Mouse (Mus musculus) common myeloid progenitor, adult 5-6 weeks (primary cell): ENCODE measurements around the gene Hnrnpu. TPM values are rescaled to one million over a fixed set of nuclear protein-coding genes. Genes with fewer than 3 reads are reported as not detected.

Source experiments
- total RNA-seq: library from RNA; stranded (forward); fragments of 200-1000, 187-1606 nt; gene quantifications from 2 replicates; pipeline ENCODE4 v1.2.3, GENCODE M21; 2017

Gene Hnrnpu
- total RNA-seq, 1 experiment from 2014 or later, result 786 TPM

Other genes starting within 250 kb of the Hnrnpu start
- 13.9 and 15.0 TPM in 2 replicates for gene Desi2, start 150.4 kb downstream of the Hnrnpu start, total RNA-seq
- gene Cox20, start 18.7 kb downstream of the Hnrnpu start, total RNA-seq, result 206 and 305 TPM in 2 replicates
- gene Efcab2, start 68.3 kb upstream of the Hnrnpu start, total RNA-seq, result 3.0 and 3.2 TPM in 2 replicates
- 0.69 and 1.3 TPM in 2 replicates for gene Kif26b, start 191.3 kb upstream of the Hnrnpu start, total RNA-seq